Mouse (Mus musculus) retina, postnatal 1 day (tissue): ENCODE results near the gene Fam221b.

ENCODE experiments used
- DNase-seq: peaks from one replicate; pipeline ENCODE4 v3.0.0-alpha.2; 2012

Gene Fam221b

GRCm38 (mm10) chr4:43656339-43657109, 12.4 kb downstream of the Fam221b start, which contains the start of gene Hint2:
Hint2 (minus strand) TSS chr4:43656466.
- peak; percentile 99 for DNase-seq

DNA sequence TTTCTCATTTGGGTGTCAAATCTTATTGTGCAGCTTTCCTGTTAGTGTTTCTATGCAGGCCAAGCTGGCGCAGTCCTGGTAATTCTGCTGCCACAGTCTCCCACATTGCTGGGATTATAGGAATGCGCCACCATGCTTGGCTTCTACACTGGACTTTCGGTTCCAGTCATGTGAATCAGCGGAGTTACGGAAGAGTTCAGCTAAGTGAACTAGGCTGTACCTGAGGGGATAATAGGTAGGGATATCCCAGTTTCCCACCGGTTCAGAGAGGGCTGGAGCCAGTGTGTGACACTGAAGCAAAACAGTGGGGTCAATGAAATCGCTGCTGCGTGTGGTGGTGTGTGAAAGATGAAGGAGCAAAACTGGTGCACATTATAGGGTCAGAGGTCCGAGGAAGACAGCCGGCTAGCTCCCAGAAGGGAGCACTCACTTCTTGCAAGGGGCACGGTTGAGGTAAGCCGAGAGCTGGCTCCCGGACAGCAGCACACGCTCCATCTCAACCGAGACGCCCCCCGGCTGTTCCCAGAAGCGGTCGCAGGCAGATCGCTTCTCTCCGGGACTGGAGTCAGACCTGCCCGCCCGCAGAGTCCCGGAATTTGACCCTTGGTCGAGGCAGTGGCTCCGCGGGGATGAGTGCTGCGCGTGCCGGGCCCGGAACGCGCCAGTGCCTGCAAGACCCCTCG, 13.1 kb downstream of the Fam221b start:
- DNase-seq, result no peak

DNA sequence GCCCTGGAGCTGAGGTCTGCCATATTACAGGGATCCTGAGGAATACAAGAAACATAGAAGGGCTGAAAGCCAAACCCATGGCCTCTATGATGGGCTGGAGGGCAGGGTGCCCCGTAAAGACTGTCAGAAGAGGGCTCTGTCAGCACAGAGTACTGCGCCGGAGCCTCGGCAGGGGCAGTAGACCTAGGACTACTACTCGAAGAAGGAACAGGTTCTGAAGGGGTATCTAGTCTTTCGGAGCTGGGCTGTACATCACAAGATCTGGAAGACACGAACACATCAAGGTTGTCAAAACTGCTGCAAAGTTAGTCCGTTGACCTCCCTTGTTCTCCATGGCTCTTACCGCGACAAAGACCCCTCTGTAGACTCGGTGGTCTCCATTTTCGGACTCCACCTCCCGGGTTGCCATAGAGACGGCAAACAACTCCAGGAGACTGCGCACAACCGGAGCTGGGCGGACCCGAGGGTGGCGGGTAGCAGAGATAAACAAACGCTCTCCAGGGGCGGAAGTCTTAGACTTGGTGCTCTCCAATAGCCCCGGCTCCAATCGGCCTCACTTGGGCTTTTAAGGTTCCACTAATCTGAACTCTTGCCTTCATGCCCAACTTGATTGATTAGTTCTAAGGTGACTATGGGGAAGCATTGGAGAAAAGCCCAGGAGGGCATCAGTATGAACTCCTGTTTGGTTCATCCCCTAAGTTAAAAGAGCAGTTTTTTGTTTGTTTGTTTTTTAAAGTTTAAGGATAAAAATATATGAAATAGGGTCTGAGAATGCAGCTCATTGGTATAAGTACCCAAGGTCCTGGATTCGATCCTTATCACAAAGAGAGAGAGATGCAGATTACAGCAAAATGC, 15.6 kb downstream of the Fam221b start, which contains the start of gene Spag8:
TSS of gene Spag8 (minus strand) at position 434 of the 855 bp plus-strand sequence.
- peak; percentile 62 for DNase-seq

GRCm38 (mm10) chr4:43652726-43653125, 16.2 kb downstream of the Fam221b start:
- DNase-seq, result no peak

- no peak for DNase-seq
These were observed 19.2 kb downstream of the Fam221b start for GRCm38 (mm10) chr4:43649783-43650182.

- no peak for DNase-seq
These were observed 28.5 kb downstream of the Fam221b start for GRCm38 (mm10) chr4:43640491-43640890.

- no peak for DNase-seq
These were observed 28.9 kb downstream of the Fam221b start for GRCm38 (mm10) chr4:43640076-43640475.

GRCm38 (mm10) chr4:43636751-43637150, 32.2 kb downstream of the Fam221b start:
- DNase-seq, result no peak

- no peak for DNase-seq
These were observed 34.1 kb downstream of the Fam221b start for GRCm38 (mm10) chr4:43634621-43635374.

GRCm38 (mm10) chr4:43633736-43634135, 35.2 kb downstream of the Fam221b start:
- no peak for DNase-seq

DNA sequence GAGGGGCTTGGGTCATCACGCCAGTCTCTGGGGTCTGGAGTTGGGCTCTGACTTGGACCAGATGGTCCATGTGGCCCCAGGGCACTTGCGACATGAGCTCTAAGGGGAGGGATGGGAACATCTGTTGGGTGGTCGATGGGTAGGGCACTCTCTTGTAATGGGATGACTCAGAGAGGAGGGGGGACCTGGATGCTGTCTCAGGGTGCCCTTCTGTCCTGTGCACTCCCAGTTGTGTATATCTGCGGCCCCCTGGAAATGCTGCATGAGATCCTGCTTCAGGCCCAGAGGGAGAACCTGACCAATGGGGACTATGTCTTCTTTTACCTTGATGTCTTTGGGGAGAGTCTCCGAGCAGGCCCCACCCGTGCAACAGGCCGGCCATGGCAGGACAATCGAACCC, 35.6 kb downstream of the Fam221b start:
- peak; percentile 42 for DNase-seq

GRCm38 (mm10) chr4:43631956-43632920, 36.7 kb downstream of the Fam221b start:
- DNase-seq, result peak; percentile 12

- peak; percentile 73 for DNase-seq
These were observed 37.6 kb downstream of the Fam221b start, which contains the start of gene Npr2 for GRCm38 (mm10) chr4:43631046-43631955. Npr2 (plus strand) TSS chr4:43631935.

GRCm38 (mm10) chr4:43630671-43631045, 38.3 kb downstream of the Fam221b start:
- peak; percentile 65 for DNase-seq

DNA sequence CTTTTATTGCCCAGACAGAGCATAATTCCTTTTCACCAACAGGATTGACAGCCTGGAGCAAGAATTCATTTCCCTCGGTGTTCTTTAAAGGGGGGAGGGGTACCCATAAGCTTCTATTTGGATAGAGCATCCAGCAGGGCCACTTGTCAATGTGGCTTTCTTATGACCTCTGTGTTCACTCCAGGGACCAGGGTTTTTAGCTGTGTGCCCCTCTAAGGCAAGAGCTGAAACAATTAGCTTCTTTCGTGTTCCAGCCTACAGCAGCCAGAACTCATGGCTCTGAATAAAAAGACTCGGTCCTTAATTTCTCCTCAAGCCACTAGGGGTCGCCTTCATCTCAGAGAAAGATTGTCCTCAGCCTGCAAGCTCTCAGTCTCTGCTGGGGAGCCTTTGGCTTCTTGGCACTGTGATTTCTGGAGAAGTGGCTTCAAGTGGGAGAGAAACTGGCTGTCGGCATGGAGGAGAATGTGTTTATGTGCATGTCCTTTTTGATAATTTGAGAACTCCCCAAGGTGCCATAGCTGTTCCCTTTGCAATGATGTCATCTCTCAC, 38.8 kb downstream of the Fam221b start:
- peak; percentile 92 for DNase-seq

- peak; percentile 64 for DNase-seq
These were observed 39.7 kb downstream of the Fam221b start for GRCm38 (mm10) chr4:43629106-43629817.

DNA sequence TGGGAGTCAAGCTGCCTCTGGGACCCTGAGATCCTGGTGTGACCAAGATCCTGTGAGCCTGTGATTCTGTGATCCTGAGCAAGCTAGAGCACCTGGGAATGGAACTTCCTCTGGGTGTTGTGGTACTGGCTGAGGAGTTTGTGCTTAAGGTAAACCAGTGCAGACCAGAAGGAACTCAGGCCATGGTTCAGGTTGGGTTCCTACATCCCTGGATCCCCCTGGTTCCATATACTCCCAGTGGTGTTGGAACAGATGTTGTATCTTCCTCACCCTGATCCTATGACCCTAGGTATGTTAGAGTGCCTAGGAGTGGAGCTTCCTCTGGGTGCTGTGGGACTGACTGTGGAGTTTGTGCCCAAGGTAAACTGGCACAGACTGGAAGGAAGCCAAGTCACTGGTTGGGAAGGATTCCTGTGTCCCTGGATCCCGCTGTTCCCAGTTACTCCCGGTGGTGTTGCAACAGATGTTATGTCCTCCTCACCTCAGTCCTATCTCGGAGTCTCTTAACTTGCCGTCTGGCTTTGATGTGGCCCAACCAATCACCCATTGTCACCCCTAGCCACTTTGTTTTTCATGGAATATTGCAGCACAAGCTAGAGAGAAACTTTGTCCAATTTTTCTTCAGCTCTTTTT, 48.7 kb downstream of the Fam221b start:
- no peak for DNase-seq

DNA sequence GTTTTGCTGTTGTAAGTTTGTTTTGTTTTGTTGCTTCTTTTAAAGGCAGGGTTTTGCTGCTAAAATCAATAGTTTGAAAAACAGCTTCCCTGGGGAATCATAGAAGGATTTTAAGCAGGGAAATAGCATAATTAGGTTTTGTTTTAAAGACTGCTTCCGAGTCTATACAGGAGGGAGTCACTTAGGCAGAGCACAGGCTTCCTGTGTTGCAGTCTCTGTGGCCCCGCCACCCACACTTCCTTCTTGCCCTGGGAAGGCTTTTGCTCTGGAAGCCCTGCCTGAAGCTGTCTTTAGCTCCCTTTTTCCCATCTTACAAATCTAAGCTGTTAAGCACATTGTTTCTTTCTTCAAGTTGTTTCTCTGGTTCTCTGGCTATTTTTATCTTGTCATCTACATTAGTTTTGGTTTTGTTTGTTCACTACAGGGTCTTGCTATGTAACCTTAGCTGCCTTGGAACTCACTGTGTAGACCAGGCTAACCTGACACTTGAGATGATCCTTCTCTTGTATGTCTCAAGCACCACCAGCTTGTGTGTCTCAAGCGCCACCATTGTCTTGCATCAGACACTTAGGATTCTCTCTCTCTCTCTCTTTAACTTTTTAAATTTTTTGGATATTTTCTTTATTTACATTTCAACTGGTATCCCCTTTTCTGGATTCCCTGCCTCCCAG, 55.8 kb downstream of the Fam221b start:
- DNase-seq, result no peak
